Mouse (Mus musculus) CD4-positive helper T cell, adult 2 months (primary cell): Measurements from ENCODE around the gene 4632433K11Rik.

ENCODE experiments used
- DNase-seq: peaks from one replicate; pipeline ENCODE4 v3.0.0-alpha.2; 2012; ENCODE audit warnings: low read depth, missing footprints, low spot score

The 4632433K11Rik gene

GRCm38 (mm10) chr7:5020000-5020681 lies 13.8 kb upstream of the 4632433K11Rik start, which contains the start of the genes Zfp865 and Ccdc106:
Gene Zfp865 (plus strand): TSS chr7:5020376.
Gene Ccdc106 (plus strand): TSS chr7:5020553.
- peak; percentile 99 for DNase-seq

- no peak for DNase-seq
These were observed 13.2 kb upstream of the 4632433K11Rik start for GRCm38 (mm10) chr7:5020685-5021084.

- DNase-seq = no peak
These were observed 12.7 kb upstream of the 4632433K11Rik start for GRCm38 (mm10) chr7:5021197-5021596.

GRCm38 (mm10) chr7:5029543-5029942 lies 4.4 kb upstream of the 4632433K11Rik start:
- DNase-seq = no peak

- DNase-seq = no peak
These were observed 4.0 kb upstream of the 4632433K11Rik start for GRCm38 (mm10) chr7:5029946-5030345.

- DNase-seq = no peak
These were observed 3.2 kb upstream of the 4632433K11Rik start for GRCm38 (mm10) chr7:5030554-5031275.

GRCm38 (mm10) chr7:5031496-5031895 lies 2.4 kb upstream of the 4632433K11Rik start:
- DNase-seq = no peak

GRCm38 (mm10) chr7:5035628-5036027 lies 1.7 kb downstream of the 4632433K11Rik start:
- DNase-seq = no peak

GRCm38 (mm10) chr7:5036136-5036535 lies 2.2 kb downstream of the 4632433K11Rik start:
- no peak for DNase-seq

- no peak for DNase-seq
These were observed 3.1 kb downstream of the 4632433K11Rik start for GRCm38 (mm10) chr7:5037026-5037425.

- DNase-seq = no peak
These were observed 3.5 kb downstream of the 4632433K11Rik start for GRCm38 (mm10) chr7:5037467-5037866.

GRCm38 (mm10) chr7:5038109-5038732 lies 4.3 kb downstream of the 4632433K11Rik start, which contains the start of gene Zfp784:
Gene Zfp784 (minus strand): TSS chr7:5038446.
- peak; percentile 96 for DNase-seq

GRCm38 (mm10) chr7:5038940-5039339 lies 5.0 kb downstream of the 4632433K11Rik start:
- DNase-seq = no peak

GRCm38 (mm10) chr7:5044981-5045380 lies 11.1 kb downstream of the 4632433K11Rik start:
- no peak for DNase-seq

GRCm38 (mm10) chr7:5046112-5046511 lies 12.2 kb downstream of the 4632433K11Rik start:
- DNase-seq = no peak

- DNase-seq = peak; percentile 59
These were observed 13.4 kb downstream of the 4632433K11Rik start for GRCm38 (mm10) chr7:5047313-5047712.

GRCm38 (mm10) chr7:5051193-5052192 lies 17.6 kb downstream of the 4632433K11Rik start, which contains the start of gene Zfp580:
Gene Zfp580 (plus strand): TSS chr7:5051538.
- DNase-seq = peak; percentile 67

GRCm38 (mm10) chr7:5052438-5052837 lies 18.5 kb downstream of the 4632433K11Rik start:
- DNase-seq = peak; percentile 30

- DNase-seq = peak; percentile 35
These were observed 19.0 kb downstream of the 4632433K11Rik start for GRCm38 (mm10) chr7:5052931-5053343.

- no peak for DNase-seq
These were observed 19.7 kb downstream of the 4632433K11Rik start for GRCm38 (mm10) chr7:5053456-5054179.
